Mouse (Mus musculus): ENCODE data around the gene Rem1. TPM values are rescaled to one million over a fixed set of nuclear protein-coding genes. Genes with fewer than 3 reads are reported as not detected.
"Not testable (repeated sequence)": the region's sequence is repeated elsewhere in the genome, so short reads cannot be mapped to it uniquely, and the experiment has no call there.

Gene Rem1
- polyA plus RNA-seq, 1 experiment from 2014 or later: 1.3 TPM

DNA sequence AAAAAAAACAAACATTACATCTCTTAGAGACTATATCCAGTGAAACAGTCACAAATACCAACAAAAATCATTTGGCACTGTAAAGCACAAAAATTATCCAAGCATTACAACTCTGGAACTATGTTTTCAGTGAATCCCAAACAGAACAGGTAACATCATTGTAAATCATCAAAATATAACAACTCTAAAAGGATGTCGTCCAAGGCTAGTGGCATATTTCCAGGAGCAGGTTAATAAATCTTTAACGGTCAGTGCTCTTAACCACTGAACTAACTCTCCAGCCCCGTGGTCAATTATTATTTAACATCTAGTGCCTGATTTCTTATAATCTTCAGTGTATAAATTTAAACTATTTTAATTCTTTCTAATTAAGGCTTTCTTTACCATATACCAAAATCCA, 39.4 kb downstream of the Rem1 start:
- H3K4me3 ChIP-seq; H3K9ac ChIP-seq; H3K36me3 ChIP-seq; H3K27ac ChIP-seq; H3K9me3 ChIP-seq (replicated peaks); H3K4me2 ChIP-seq; ATAC-seq; H3K27me3 ChIP-seq (replicated peaks): not testable (repeated sequence)
- WGBS (ENCODE audit: insufficient replicate concordance): 73% methylated on average over 3 of the region's 3 CpGs
- H3K4me1 ChIP-seq: peaks cover 19% of the 10 kb centered on the region

DNA sequence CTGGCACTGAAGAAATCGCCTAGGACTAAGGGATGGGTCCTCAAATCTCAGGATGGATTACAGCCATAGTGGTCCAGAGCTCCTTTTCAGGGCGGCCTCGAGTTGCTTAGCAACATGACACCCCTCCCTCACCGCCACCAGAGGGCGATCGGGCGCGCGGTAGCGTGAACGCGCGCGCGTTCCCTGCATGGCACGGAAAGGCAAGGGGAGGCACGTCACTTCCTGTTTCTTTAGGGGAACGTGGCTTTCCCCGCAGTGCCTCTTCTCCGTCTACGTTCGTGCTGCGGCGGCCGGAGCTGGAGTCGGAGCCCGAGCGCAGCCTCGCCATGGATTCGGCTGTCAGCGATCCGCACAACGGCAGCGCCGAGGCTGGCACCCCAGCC, 42.5 kb downstream of the Rem1 start, which contains the start of gene H13:
TSS of gene H13 (plus strand) at position 206 of the 383 bp plus-strand sequence.
- Histone ChIP-seq H3K4me3 (peak within 1 kb of the TSS; percentile 77), H3K27ac (peak within 1 kb of the TSS; percentile 83), H3K9ac (peak within 1 kb of the TSS; percentile 84), H3K27me3 (replicated peaks) (0 out of 2 replicates have a peak, but pooled peaks cover 3% of the 10 kb centered on the region), H3K4me1 (peaks cover 42% of the 10 kb centered on the region), H3K4me2 (peak within 1 kb of the TSS; percentile 96), H3K36me3 (peaks cover 21% of the 10 kb centered on the region), H3K9me3 (replicated peaks) (no peaks in the 10 kb centered on the region)
- ATAC-seq: peak; percentile 77
- WGBS (ENCODE audit: insufficient replicate concordance): under 1% methylated on average over 35 of the region's 35 CpGs

DNA sequence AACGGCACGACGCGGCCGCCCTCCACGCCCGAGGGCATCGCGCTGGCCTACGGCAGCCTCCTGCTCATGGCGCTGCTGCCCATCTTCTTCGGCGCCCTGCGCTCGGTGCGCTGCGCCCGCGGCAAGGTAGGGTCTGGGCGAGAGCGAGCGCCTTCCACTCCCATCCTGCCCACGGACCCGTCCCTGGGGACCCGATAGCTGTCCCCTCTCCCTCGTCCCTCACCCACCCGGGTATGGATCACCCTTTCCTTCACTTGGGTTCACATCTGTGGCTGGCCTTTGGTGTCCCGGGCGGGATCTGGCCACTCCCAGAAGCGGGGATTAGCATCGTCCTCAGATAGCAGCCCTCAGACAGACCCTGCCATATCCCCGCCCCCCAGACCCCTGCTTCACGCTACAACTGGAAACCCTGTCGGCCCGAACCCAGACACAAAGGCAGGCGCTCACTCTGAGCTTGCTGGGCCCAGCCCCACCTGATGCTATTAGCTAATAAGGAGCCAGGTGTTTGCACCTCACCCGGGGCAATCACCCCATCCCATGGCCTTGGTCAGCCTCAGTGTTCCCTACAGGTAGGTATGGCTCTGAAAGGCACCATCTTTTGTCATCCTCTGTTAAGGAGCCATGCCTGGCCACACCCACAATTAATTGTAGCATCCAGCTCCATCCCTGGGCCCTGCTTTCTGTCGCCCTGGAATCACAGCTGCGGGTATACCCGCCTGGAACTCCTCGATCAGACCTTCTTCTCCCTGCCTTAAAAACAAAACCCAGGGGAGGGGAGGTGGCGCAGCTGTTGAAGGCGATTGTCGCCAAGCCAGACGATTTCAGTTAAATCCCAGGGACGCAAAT, 43.1 kb downstream of the Rem1 start:
- H3K4me2 ChIP-seq: peak overlapping the region; percentile 96
- H3K9me3 ChIP-seq (replicated peaks): no peaks in the 10 kb centered on the region
- WGBS (ENCODE audit: insufficient replicate concordance): under 1% methylated on average over 46 of the region's 46 CpGs
- H3K4me1 ChIP-seq: peaks cover 42% of the 10 kb centered on the region
- ATAC-seq: peak; percentile 66
- peaks cover 25% of the 10 kb centered on the region for H3K36me3 ChIP-seq
- H3K27me3 ChIP-seq (replicated peaks): 0 out of 2 replicates have a peak, but pooled peaks cover 3% of the 10 kb centered on the region
- H3K27ac ChIP-seq: peak overlapping the region; percentile 83
- peak overlapping the region; percentile 77 for H3K4me3 ChIP-seq
- H3K9ac ChIP-seq: peak overlapping the region; percentile 84

DNA sequence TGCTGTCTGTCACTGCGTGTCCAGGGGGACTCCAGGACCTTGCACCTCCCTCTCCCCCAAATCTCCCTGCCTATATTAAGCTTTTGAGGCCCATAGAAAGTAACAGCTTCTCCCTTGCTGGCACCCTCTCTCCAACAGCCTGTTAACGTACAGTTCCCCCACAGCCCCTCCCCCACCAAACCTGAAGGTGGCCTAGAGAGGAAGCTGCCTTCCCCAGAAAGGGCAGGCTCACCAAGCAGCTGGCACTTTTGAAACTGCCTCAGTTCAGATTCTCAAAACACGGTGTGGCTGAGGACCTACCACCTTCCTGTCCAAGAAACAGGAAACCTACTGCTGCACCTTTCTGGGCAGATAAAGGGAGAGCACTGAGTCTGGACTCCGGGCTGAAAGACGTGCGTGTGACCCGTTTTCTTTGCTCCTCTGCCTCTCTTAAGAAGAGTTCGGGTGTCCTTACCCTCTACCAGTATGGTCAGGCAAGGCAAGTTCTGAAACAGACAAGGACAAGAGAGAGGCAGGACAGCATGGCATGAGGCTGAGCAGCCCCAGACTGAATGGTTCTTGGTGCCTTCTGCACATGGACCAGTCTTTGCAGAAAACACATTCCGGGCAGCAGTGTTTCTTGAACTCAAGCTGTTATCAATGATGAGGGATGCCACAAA, 44.4 kb downstream of the Rem1 start:
- no peak for ATAC-seq
- 18% methylated on average over 9 of the region's 9 CpGs for WGBS (ENCODE audit: insufficient replicate concordance)

DNA sequence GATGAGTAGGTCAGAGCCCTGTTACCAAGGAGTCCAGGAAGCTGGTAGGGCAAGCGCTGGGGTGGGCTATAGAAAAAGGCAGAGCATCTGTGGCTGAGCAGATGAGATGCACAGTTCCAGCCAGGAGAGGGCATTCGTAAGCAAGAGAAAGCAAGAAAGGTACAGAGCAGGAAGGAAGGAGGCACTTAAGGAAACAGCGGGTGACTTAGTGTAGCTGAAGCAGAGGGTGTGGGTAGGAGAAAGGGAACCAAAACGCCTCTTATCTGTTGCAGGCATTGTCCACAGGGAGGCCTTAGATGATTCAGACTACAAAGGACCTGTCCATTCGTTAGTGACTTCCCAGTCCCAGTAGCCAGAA, 44.9 kb downstream of the Rem1 start:
- Histone ChIP-seq H3K27me3 (replicated peaks) (0 out of 2 replicates have a peak, but pooled peaks cover 3% of the 10 kb centered on the region), H3K36me3 (peaks cover 43% of the 10 kb centered on the region), H3K9me3 (replicated peaks) (no peaks in the 10 kb centered on the region), H3K9ac (peak overlapping the region; percentile 84; the same call in 1 of the 2 replicates), H3K4me2 (peak overlapping the region; percentile 96), H3K4me1 (peaks cover 56% of the 10 kb centered on the region), H3K27ac (peak overlapping the region; percentile 55; the same call in 1 of the 2 replicates), H3K4me3 (peak overlapping the region; percentile 77)
- ATAC-seq: peak; percentile 51
- WGBS (ENCODE audit: insufficient replicate concordance): 12% methylated on average over 5 of the region's 5 CpGs

More for the DNA sequence above, 44.4 kb downstream of the Rem1 start:
- no peaks in the 10 kb centered on the region for H3K9me3 ChIP-seq (replicated peaks)
- H3K4me3 ChIP-seq: peak overlapping the region; percentile 77
- H3K27me3 ChIP-seq (replicated peaks): 0 out of 2 replicates have a peak, but pooled peaks cover 3% of the 10 kb centered on the region
- peak overlapping the region; percentile 84 for H3K9ac ChIP-seq
- H3K4me1 ChIP-seq: peaks cover 54% of the 10 kb centered on the region
- peak overlapping the region; percentile 96 for H3K4me2 ChIP-seq
- peak overlapping the region; percentile 55 for H3K27ac ChIP-seq
- H3K36me3 ChIP-seq: peaks cover 38% of the 10 kb centered on the region

DNA sequence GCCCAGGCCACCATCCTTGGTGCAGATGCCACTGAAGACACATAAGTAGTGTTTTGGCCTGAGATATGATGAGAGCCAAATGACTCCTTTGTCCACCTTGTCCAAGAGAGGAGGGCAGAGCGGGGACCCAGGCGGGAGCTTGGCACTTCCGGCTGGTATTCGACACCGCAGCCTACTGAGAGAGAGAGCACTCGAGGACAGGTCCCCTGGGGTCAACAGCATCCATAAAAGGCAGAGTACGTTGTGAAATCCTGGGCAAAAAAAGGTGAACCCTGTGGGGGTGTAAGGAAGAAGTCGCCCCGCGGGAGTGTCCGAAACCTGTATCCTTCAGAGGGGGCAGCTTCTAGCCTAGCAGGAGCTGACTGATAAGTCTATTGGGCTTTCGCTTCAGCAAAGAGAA, 45.4 kb downstream of the Rem1 start:
- Histone ChIP-seq H3K4me1 (peaks cover 56% of the 10 kb centered on the region), H3K4me2 (peak overlapping the region; percentile 96), H3K4me3 (peak overlapping the region; percentile 77; the same call in 1 of the 2 replicates), H3K27ac (peak overlapping the region; percentile 55; the same call in 1 of the 2 replicates), H3K36me3 (peaks cover 48% of the 10 kb centered on the region), H3K9ac (no peak overlapping the region), H3K27me3 (replicated peaks) (0 out of 2 replicates have a peak, but pooled peaks cover 3% of the 10 kb centered on the region), H3K9me3 (replicated peaks) (no peaks in the 10 kb centered on the region)
- no peak for ATAC-seq
- WGBS (ENCODE audit: insufficient replicate concordance): 80% methylated on average over 12 of the region's 12 CpGs

DNA sequence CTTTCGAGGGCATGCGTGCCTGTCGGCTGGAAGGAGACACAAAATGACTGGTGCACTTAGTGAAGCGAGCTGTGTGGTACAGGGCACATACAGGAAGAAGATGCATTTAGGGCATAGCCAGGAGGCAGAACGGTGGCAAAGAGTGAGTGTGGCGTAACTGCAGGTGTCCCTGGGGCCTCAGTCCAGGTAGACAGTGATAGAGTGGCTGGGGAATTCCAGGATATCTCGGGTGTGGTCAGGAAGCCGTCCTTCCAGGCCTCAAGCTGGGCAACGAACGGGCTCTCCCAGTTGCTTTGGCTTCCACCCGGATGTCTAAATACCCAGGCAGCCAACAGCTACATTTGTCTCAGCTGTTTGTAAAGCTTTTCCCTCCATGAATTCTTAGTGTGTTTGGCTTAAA, 47.4 kb downstream of the Rem1 start:
- H3K27ac ChIP-seq: no peak overlapping the region
- peaks cover 67% of the 10 kb centered on the region for H3K36me3 ChIP-seq
- H3K9me3 ChIP-seq (replicated peaks): no peaks in the 10 kb centered on the region
- H3K4me2 ChIP-seq: no peak overlapping the region
- 67% methylated on average over 11 of the region's 11 CpGs for WGBS (ENCODE audit: insufficient replicate concordance)
- no peak overlapping the region for H3K4me3 ChIP-seq
- H3K4me1 ChIP-seq: peaks cover 54% of the 10 kb centered on the region
- H3K9ac ChIP-seq: no peak overlapping the region
- H3K27me3 ChIP-seq (replicated peaks): no peaks in the 10 kb centered on the region
- ATAC-seq: no peak

DNA sequence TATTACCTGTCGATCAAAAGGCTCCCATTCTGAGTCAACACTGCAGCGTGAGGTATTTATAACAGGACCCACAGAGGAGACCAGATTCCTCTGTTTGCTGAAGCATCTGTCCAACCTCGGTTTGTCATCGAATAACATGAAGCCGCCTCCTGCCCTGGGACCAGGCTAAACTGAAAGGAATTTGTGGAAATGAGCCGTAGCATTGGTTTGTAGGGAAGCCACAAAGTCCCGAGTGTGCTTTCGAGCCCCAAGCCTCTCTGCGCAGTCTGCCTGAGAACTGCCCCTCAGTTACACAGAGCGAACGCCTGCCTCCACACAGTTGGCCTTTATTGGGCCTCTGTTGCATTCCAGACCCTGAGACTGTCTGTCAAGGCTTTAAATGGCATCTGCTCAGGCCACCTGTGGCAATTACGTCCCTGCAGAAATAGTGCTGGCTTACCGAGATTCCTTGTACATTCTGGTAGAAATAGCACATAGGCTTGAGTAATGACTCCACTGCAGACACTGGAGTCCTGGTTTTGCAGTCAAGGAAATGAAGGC, 48.6 kb downstream of the Rem1 start:
- no peaks in the 10 kb centered on the region for H3K9me3 ChIP-seq (replicated peaks)
- H3K4me2 ChIP-seq: no peak overlapping the region
- peaks cover 51% of the 10 kb centered on the region for H3K4me1 ChIP-seq
- H3K36me3 ChIP-seq: peaks cover 78% of the 10 kb centered on the region
- H3K27ac ChIP-seq: no peak overlapping the region
- H3K9ac ChIP-seq: no peak overlapping the region
- no peak for ATAC-seq
- H3K4me3 ChIP-seq: no peak overlapping the region
- H3K27me3 ChIP-seq (replicated peaks): no peaks in the 10 kb centered on the region
- WGBS (ENCODE audit: insufficient replicate concordance): 76% methylated on average over 13 of the region's 13 CpGs

DNA sequence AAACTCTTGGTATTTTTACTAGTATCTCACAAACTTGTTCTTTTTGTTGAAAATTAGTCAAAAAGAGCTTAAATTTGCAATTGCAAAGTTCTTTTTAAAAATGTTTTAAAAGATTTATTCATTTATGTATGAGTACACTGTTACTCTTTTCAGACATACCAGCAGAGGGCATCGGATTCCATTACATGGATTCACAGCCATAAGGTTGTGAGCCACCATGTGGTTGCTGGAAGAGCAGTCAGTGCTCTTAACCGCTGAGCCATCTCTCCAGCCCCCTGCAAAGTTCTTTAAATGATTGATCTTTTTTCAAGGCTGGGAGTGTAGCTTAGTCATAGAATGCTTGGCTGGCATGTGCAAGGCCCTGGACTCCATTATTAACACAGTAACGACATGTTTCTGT, 51.6 kb downstream of the Rem1 start:
- H3K4me3 ChIP-seq: no peak overlapping the region
- no peak overlapping the region for H3K27ac ChIP-seq
- H3K36me3 ChIP-seq: peaks cover 92% of the 10 kb centered on the region
- H3K9me3 ChIP-seq (replicated peaks): no peaks in the 10 kb centered on the region
- ATAC-seq: no peak
- H3K27me3 ChIP-seq (replicated peaks): no peaks in the 10 kb centered on the region
- peaks cover 21% of the 10 kb centered on the region for H3K4me1 ChIP-seq
- WGBS (ENCODE audit: insufficient replicate concordance): 64% methylated on average over 3 of the region's 3 CpGs
- no peak overlapping the region for H3K9ac ChIP-seq
- H3K4me2 ChIP-seq: no peak overlapping the region

DNA sequence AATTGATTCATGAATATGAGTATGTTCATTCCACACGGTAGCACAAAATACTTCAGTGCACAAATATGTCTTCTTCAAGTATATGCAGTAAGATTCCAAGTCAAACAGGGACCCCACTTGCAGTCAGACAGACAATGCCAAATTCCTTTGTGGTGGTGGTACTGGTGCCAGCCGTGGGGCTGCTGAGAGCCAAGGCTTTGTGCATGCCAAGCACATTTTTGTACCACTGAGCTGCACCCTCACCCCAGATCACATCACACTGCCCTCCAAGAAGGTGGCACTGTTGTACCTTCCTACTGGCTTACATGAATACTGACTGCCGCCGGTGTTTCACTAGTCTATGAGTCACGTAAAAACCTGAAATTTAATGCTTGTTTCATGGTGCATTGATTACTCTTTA, 52.2 kb downstream of the Rem1 start:
- H3K4me3 ChIP-seq: no peak overlapping the region
- no peak for ATAC-seq

DNA sequence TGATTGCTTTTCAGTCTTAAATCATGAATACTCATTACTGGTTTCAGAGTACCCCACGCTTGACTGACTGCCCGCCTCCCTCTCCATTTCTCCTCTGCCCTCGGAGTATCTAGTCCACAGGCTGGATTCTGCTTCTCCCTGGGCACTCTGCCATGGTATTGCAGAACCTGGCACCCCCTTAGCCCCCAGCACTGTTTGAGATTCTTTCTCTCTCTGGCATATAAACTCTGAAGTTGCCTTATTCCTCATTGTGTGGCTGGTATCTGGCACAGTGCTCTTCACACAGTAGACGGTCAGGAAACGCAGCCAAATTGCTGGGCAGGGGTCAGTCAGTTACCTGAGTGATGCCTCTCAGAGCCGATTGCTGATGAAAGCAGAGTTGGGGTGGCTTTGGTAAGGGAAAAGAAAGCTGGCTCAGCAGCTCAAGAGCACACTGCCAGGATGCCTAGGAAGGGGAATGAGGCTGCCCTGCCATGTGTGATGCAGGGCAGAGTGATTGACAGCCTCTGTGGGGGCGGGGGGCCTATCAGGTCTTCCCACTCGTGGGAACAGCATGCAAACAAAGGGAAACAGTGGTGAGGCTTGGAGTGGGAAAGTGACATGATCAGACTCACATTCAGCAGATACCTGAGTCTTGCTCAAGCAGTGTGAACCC, 53.1 kb downstream of the Rem1 start:
- H3K4me2 ChIP-seq: no peak overlapping the region
- ATAC-seq: no peak
- no peak overlapping the region for H3K9ac ChIP-seq
- no peaks in the 10 kb centered on the region for H3K9me3 ChIP-seq (replicated peaks)
- H3K27me3 ChIP-seq (replicated peaks): no peaks in the 10 kb centered on the region
- WGBS (ENCODE audit: insufficient replicate concordance): 70% methylated on average over 8 of the region's 8 CpGs
- peaks cover 20% of the 10 kb centered on the region for H3K4me1 ChIP-seq
- H3K36me3 ChIP-seq: peaks cover 99% of the 10 kb centered on the region
- H3K27ac ChIP-seq: no peak overlapping the region
- H3K4me3 ChIP-seq: no peak overlapping the region

More for the DNA sequence above, 52.2 kb downstream of the Rem1 start:
- no peaks in the 10 kb centered on the region for H3K27me3 ChIP-seq (replicated peaks)
- peaks cover 20% of the 10 kb centered on the region for H3K4me1 ChIP-seq
- H3K4me2 ChIP-seq: no peak overlapping the region
- no peak overlapping the region for H3K9ac ChIP-seq
- 78% methylated on average over 5 of the region's 5 CpGs for WGBS (ENCODE audit: insufficient replicate concordance)
- H3K9me3 ChIP-seq (replicated peaks): no peaks in the 10 kb centered on the region
- H3K36me3 ChIP-seq: peaks cover 97% of the 10 kb centered on the region
- H3K27ac ChIP-seq: no peak overlapping the region

Measured in liver, embryonic 12.5 days (tissue).